Mouse (Mus musculus): ENCODE results near the gene Olfr1013. TPM values are rescaled to one million over a fixed set of nuclear protein-coding genes. Genes with fewer than 3 reads are reported as not detected.

Gene Olfr1013
- polyA plus RNA-seq (2012), result not detected in 2 replicates

- no peak for TF ChIP-seq GATA1 (IDR thresholded peaks at IDR 0.05; ENCODE audit: low read length)
Observed at GRCm38 (mm10) chr2:85766798-85767197, at the start of gene Olfr1013. Olfr1013 (plus strand) TSS chr2:85767098.

GRCm38 (mm10) chr2:85725793-85726192, 41.1 kb upstream of the Olfr1013 start:
- no peak for TF ChIP-seq GATA1 (IDR thresholded peaks at IDR 0.05; ENCODE audit: low read length)

- no peak for TF ChIP-seq GATA1 (IDR thresholded peaks at IDR 0.05; ENCODE audit: low read length)
Observed at GRCm38 (mm10) chr2:85753822-85754221, 13.1 kb upstream of the Olfr1013 start.

- no peak for TF ChIP-seq GATA1 (IDR thresholded peaks at IDR 0.05; ENCODE audit: low read length)
Observed at GRCm38 (mm10) chr2:85762666-85763065, 4.2 kb upstream of the Olfr1013 start, which contains the start of gene Olfr1012. Olfr1012 (minus strand) TSS chr2:85762766.

- no peak for TF ChIP-seq GATA1 (IDR thresholded peaks at IDR 0.05; ENCODE audit: low read length)
Observed at GRCm38 (mm10) chr2:85772413-85772812, 5.5 kb downstream of the Olfr1013 start, which contains the start of gene Olfr1014. Olfr1014 (plus strand) TSS chr2:85772713.

GRCm38 (mm10) chr2:85781717-85782116, 14.8 kb downstream of the Olfr1013 start, which contains the start of gene Olfr1015:
Olfr1015 (plus strand) TSS chr2:85782017.
- no peak for TF ChIP-seq GATA1 (IDR thresholded peaks at IDR 0.05; ENCODE audit: low read length)

- no peak for TF ChIP-seq GATA1 (IDR thresholded peaks at IDR 0.05; ENCODE audit: low read length)
Observed at GRCm38 (mm10) chr2:85792331-85792730, 25.4 kb downstream of the Olfr1013 start.

GRCm38 (mm10) chr2:85802444-85802843, 35.5 kb downstream of the Olfr1013 start, which contains the start of gene Olfr1016:
Olfr1016 (minus strand) TSS chr2:85802544.
- TF ChIP-seq GATA1 (IDR thresholded peaks at IDR 0.05; ENCODE audit: low read length), result no peak

GRCm38 (mm10) chr2:85804501-85804900, 37.6 kb downstream of the Olfr1013 start:
- no peak for TF ChIP-seq GATA1 (IDR thresholded peaks at IDR 0.05; ENCODE audit: low read length)

- TF ChIP-seq GATA1 (IDR thresholded peaks at IDR 0.05; ENCODE audit: low read length), result no peak
Observed at GRCm38 (mm10) chr2:85818179-85818578, 51.3 kb downstream of the Olfr1013 start, which contains the start of gene Olfr1018. Olfr1018 (plus strand) TSS chr2:85818479.

Other genes with a start within 250 kb of the Olfr1013 start
- not detected in 2 replicates for gene 4833423E24Rik, start 248.1 kb upstream of the Olfr1013 start, polyA plus RNA-seq (2012)
- gene Olfr996, start 187.9 kb upstream of the Olfr1013 start, polyA plus RNA-seq (2012), result not detected in 2 replicates
- gene Olfr998, start 178.2 kb upstream of the Olfr1013 start, polyA plus RNA-seq (2012), result not detected in 2 replicates
- gene Olfr1000, start 155.2 kb upstream of the Olfr1013 start, polyA plus RNA-seq (2012), result not detected in 2 replicates
- gene Olfr1002, start 116.4 kb upstream of the Olfr1013 start, polyA plus RNA-seq (2012), result not detected in 2 replicates
- gene Olfr154, start 102.6 kb upstream of the Olfr1013 start, polyA plus RNA-seq (2012), result not detected in 2 replicates
- gene Olfr1006, start 88.3 kb upstream of the Olfr1013 start, polyA plus RNA-seq (2012), result not detected in 2 replicates
- not detected in 2 replicates for gene Olfr1008, start 77.7 kb upstream of the Olfr1013 start, polyA plus RNA-seq (2012)
- gene Olfr1009, start 51.7 kb upstream of the Olfr1013 start, polyA plus RNA-seq (2012), result not detected in 2 replicates
- not detected in 2 replicates for gene Olfr1012, start 4.3 kb upstream of the Olfr1013 start, polyA plus RNA-seq (2012)
- not detected in 2 replicates for gene Olfr1014, start 5.6 kb downstream of the Olfr1013 start, polyA plus RNA-seq (2012)
- gene Olfr1015, start 14.9 kb downstream of the Olfr1013 start, polyA plus RNA-seq (2012), result not detected in 2 replicates
- gene Olfr1016, start 35.4 kb downstream of the Olfr1013 start, polyA plus RNA-seq (2012), result not detected in 2 replicates
- gene Olfr1018, start 51.4 kb downstream of the Olfr1013 start, polyA plus RNA-seq (2012), result not detected in 2 replicates
- gene Olfr1019, start 78.4 kb downstream of the Olfr1013 start, polyA plus RNA-seq (2012), result not detected in 2 replicates
- gene Olfr1020, start 79.9 kb downstream of the Olfr1013 start, polyA plus RNA-seq (2012), result not detected in 2 replicates
- not detected in 2 replicates for gene Olfr1022, start 101.5 kb downstream of the Olfr1013 start, polyA plus RNA-seq (2012)
- not detected in 2 replicates for gene Olfr1023, start 118.5 kb downstream of the Olfr1013 start, polyA plus RNA-seq (2012)
- gene Olfr1024, start 138.0 kb downstream of the Olfr1013 start, polyA plus RNA-seq (2012), result not detected in 2 replicates
- gene Olfr1025-ps1, start 148.1 kb downstream of the Olfr1013 start, polyA plus RNA-seq (2012), result not detected in 2 replicates
- not detected in 2 replicates for gene Olfr1026, start 154.5 kb downstream of the Olfr1013 start, polyA plus RNA-seq (2012)
- gene Olfr1028, start 183.3 kb downstream of the Olfr1013 start, polyA plus RNA-seq (2012), result not detected in 2 replicates
- gene Olfr1029, start 206.8 kb downstream of the Olfr1013 start, polyA plus RNA-seq (2012), result not detected in 2 replicates
- not detected in 2 replicates for gene Olfr1030, start 212.2 kb downstream of the Olfr1013 start, polyA plus RNA-seq (2012)
- gene Olfr1031, start 223.2 kb downstream of the Olfr1013 start, polyA plus RNA-seq (2012), result not detected in 2 replicates
- not detected in 2 replicates for gene Olfr1032, start 238.4 kb downstream of the Olfr1013 start, polyA plus RNA-seq (2012)